Mouse (Mus musculus): ENCODE data around the gene Elk3. TPM values are rescaled to one million over a fixed set of nuclear protein-coding genes. Genes with fewer than 3 reads are reported as not detected.

Gene Elk3
- polyA plus RNA-seq, 1 experiment from 2014 or later, result 57.7 TPM

DNA sequence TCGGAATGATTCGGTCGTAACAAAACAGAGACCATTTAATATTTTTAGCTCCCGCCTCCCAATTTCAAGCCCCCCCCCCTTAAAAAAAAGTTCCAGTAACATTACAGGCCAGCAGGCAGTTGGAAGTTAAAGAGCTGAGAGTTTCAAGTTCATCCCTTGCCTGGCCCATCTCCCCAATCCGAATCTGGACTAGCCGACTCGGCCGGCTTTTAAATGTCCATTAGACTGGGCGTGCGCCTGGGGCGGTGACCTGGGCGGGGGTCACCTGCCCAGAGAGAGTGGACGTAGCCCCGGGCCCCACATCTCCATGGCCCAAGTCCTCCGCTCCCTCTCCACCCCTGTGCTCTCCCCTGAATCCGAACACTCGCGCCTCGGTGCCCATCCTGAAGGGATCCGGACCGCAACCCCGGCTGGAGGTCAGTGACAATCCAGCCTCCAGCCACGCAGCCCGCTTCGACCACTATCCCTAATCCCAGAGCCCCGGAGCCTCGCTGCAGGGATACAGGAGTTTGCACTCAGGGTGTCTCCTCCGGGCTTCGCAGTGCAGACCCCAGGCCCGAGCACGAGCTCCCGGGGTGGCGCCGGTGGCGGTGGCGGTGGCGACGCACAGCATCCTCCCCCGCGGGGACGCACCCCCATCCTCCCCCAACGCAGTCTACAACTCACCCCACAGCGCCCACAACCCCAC, 857 bp downstream of the Elk3 start:
- peak overlapping the region; percentile 87 for H3K4me2 ChIP-seq
- under 1% methylated on average over 43 of the region's 43 CpGs for WGBS
- no peaks in the 10 kb centered on the region for H3K9me3 ChIP-seq (ENCODE audit: low read depth, low read length)
- H3K27ac ChIP-seq (ENCODE audit: low read depth), result peak overlapping the region; percentile 97
- no peak for DNase-seq
- H3K4me1 ChIP-seq (ENCODE audit: insufficient read depth), result peaks cover 5% of the 10 kb centered on the region
- no peaks in the 10 kb centered on the region for H3K27me3 ChIP-seq (ENCODE audit: insufficient read depth, low read length)
- H3K4me3 ChIP-seq (ENCODE audit: low read depth, low read length), result peak overlapping the region; percentile 78
- H3K36me3 ChIP-seq (ENCODE audit: insufficient read depth), result no peaks in the 10 kb centered on the region
- no peak for TF ChIP-seq CTCF (IDR thresholded peaks at IDR 0.05; ENCODE audit: low read depth)
- ATAC-seq (ENCODE audit: insufficient read depth), result peak; percentile 23
- H3K9ac ChIP-seq, result peak overlapping the region; percentile 91

DNA sequence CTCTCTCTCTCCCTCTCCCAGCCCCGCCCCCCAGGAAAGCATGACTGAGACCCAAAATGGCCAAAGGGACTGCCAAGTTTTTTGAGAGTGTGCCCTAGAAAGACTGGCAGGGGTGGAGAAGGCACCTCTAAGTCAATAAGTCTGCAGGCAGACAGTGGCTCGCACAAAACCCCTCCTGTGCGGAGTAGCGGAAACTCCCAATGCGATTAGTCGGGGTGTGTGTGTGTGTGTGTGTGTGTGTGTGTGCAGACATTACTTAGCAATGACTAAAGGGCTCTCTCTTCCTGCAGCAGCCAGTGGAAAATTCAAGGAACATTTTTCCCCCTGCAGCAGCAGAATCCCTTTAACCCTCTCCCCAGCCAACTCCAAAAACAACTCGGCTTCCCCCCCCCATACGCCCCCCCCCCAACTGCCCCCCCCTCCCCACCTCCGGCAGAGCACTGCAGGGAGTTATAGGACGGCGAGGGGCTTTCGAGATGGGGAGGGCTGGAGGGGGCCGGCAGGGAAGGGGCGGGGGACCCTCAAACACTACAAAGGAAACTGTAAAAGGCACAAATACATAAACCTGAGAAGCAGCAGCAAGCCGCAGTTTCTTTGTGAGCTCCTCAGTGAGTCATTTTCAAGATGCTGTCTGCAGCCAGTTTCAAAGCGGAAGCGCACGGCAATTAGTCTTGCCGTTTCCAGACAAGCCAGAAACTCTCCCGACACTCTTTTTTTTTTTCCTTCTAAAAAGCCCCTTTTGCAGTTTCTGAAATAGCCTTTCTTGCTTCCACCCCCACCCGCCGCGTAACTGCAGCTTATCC, 1.6 kb downstream of the Elk3 start:
- H3K4me3 ChIP-seq (ENCODE audit: low read depth, low read length), result peak overlapping the region; percentile 78
- H3K27ac ChIP-seq (ENCODE audit: low read depth), result peak overlapping the region; percentile 97
- H3K9me3 ChIP-seq (ENCODE audit: low read depth, low read length), result no peaks in the 10 kb centered on the region
- H3K36me3 ChIP-seq (ENCODE audit: insufficient read depth), result no peaks in the 10 kb centered on the region
- H3K27me3 ChIP-seq (ENCODE audit: insufficient read depth, low read length), result no peaks in the 10 kb centered on the region
- peak overlapping the region; percentile 91 for H3K9ac ChIP-seq
- peak; percentile 87 for DNase-seq
- peak; percentile 49; the same call in 1 of the 2 replicates for ATAC-seq (ENCODE audit: insufficient read depth)
- no peak for TF ChIP-seq CTCF (IDR thresholded peaks at IDR 0.05; ENCODE audit: low read depth)
- H3K4me1 ChIP-seq (ENCODE audit: insufficient read depth), result peaks cover 5% of the 10 kb centered on the region
- under 1% methylated on average over 22 of the region's 23 CpGs for WGBS
- peak overlapping the region; percentile 87 for H3K4me2 ChIP-seq

DNA sequence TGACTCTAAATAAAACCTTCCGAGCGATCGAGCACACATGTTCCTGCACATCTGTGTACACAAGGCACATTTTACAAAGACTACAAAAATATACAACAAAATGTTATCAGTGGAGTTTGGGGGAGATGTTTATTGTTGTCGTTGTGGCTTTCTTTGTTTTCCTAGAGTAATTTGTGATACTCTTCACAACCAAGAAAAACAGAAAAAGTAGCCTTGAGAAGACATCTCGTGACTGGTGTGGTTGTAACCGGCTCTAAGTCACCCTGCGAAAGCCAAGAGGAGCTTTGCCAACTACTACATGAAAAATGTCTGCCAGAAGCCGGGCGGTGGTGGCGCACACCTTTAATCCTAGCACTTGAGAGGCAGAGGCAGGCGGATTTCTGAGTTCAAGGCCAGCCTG, 4.6 kb downstream of the Elk3 start:
- H3K4me2 ChIP-seq, result peak overlapping the region; percentile 87
- H3K27ac ChIP-seq (ENCODE audit: low read depth), result no peak overlapping the region; the same call in none of the 2 replicates
- no peak for TF ChIP-seq CTCF (IDR thresholded peaks at IDR 0.05; ENCODE audit: low read depth)
- no peaks in the 10 kb centered on the region for H3K9me3 ChIP-seq (ENCODE audit: low read depth, low read length)
- peak overlapping the region; percentile 78 for H3K4me3 ChIP-seq (ENCODE audit: low read depth, low read length)
- H3K27me3 ChIP-seq (ENCODE audit: insufficient read depth, low read length), result no peaks in the 10 kb centered on the region
- no peaks in the 10 kb centered on the region for H3K36me3 ChIP-seq (ENCODE audit: insufficient read depth)
- no peak for ATAC-seq (ENCODE audit: insufficient read depth)
- DNase-seq, result no peak
- peak overlapping the region; percentile 29 for H3K9ac ChIP-seq
- H3K4me1 ChIP-seq (ENCODE audit: insufficient read depth), result peaks cover 5% of the 10 kb centered on the region
- 57% methylated on average over 11 of the region's 11 CpGs for WGBS

DNA sequence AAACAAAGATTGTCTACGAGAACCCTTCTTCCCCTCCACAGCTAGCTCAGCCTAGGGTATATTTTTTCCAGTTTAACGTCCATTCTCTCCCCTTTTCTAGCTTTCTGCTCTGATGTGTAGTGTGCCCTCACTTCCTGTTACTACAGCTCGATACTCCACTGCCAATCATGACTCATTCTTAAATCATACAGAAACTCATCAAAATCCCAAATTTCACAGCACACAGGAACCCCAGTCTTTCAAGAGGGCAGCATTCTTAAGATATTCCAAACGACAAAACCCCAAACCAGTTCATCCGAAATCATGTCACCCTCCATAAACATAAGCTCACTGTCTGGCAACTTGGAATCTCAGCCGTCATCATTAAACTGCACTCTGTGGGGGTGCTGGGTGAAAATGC, 5.0 kb downstream of the Elk3 start:
- Histone ChIP-seq H3K36me3 (ENCODE audit: insufficient read depth) (no peaks in the 10 kb centered on the region), H3K4me2 (peak overlapping the region; percentile 87), H3K9me3 (ENCODE audit: low read depth, low read length) (no peaks in the 10 kb centered on the region), H3K27ac (ENCODE audit: low read depth) (no peak overlapping the region; the same call in 1 of the 2 replicates), H3K9ac (peak overlapping the region; percentile 29), H3K27me3 (ENCODE audit: insufficient read depth, low read length) (no peaks in the 10 kb centered on the region), H3K4me3 (ENCODE audit: low read depth, low read length) (peak overlapping the region; percentile 78), H3K4me1 (ENCODE audit: insufficient read depth) (peaks cover 5% of the 10 kb centered on the region)
- DNase-seq, result no peak
- WGBS, result 35% methylated on average over 6 of the region's 6 CpGs
- no peak for TF ChIP-seq CTCF (IDR thresholded peaks at IDR 0.05; ENCODE audit: low read depth)
- no peak for ATAC-seq (ENCODE audit: insufficient read depth)

DNA sequence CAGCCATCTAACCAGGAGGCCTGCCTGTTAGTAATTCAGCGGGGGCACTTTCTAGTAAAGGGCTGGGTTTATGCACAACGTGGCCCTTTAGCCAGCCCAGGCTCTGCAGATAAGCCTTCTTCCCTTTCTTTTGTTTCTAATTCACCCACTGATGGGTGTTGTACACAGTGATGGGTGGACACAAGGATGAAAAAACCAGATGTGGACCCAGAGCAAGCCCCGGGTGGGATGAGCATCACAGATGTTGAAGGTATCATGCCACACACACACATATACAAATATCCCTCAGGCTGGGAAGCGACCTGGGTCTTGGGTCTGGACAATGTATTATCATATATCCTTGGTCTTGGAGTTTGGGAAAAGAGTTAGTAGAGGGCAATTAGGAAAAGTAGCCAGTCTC, 7.7 kb downstream of the Elk3 start:
- Histone ChIP-seq H3K4me2 (peak overlapping the region; percentile 35), H3K4me3 (ENCODE audit: low read depth, low read length) (no peak overlapping the region), H3K27ac (ENCODE audit: low read depth) (peak overlapping the region; percentile 16; the same call in 1 of the 2 replicates), H3K9me3 (ENCODE audit: low read depth, low read length) (no peaks in the 10 kb centered on the region), H3K27me3 (ENCODE audit: insufficient read depth, low read length) (no peaks in the 10 kb centered on the region), H3K4me1 (ENCODE audit: insufficient read depth) (peaks cover 5% of the 10 kb centered on the region), H3K9ac (no peak overlapping the region), H3K36me3 (ENCODE audit: insufficient read depth) (0 out of 2 replicates have a peak, but pooled peaks cover 3% of the 10 kb centered on the region)
- WGBS, result 72% methylated on average over 4 of the region's 4 CpGs
- TF ChIP-seq CTCF (IDR thresholded peaks at IDR 0.05; ENCODE audit: low read depth), result no peak
- DNase-seq (no peak), ATAC-seq (ENCODE audit: insufficient read depth) (no peak)

DNA sequence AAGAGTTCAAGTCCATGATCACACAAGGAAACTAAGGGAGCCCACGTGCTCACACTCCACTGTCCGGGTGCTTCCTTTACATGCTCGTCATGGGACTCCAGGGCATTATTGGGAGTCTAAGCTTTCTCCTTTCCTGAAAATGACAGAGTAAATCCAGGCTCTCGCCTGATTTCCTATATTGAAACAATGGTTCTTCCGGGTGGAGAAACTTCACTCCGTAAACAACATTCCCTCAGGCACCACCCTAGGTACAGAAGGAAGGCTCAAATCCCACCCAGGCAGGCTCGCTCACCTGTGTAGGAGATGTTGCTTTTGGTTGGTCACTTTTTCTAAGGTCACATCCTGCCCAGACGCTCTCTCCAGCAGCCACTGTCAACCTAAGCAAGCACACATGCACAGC, 9.1 kb downstream of the Elk3 start:
- no peak for TF ChIP-seq CTCF (IDR thresholded peaks at IDR 0.05; ENCODE audit: low read depth)
- Histone ChIP-seq H3K4me1 (ENCODE audit: insufficient read depth) (peaks cover 5% of the 10 kb centered on the region; the same call in 1 of the 2 replicates), H3K9me3 (ENCODE audit: low read depth, low read length) (no peaks in the 10 kb centered on the region), H3K9ac (no peak overlapping the region), H3K36me3 (ENCODE audit: insufficient read depth) (0 out of 2 replicates have a peak, but pooled peaks cover 5% of the 10 kb centered on the region), H3K27ac (ENCODE audit: low read depth) (no peak overlapping the region; the same call in 1 of the 2 replicates), H3K4me3 (ENCODE audit: low read depth, low read length) (no peak overlapping the region), H3K4me2 (no peak overlapping the region), H3K27me3 (ENCODE audit: insufficient read depth, low read length) (no peaks in the 10 kb centered on the region)
- DNase-seq (no peak), ATAC-seq (ENCODE audit: insufficient read depth) (no peak)
- WGBS, result 62% methylated on average over 8 of the region's 8 CpGs

DNA sequence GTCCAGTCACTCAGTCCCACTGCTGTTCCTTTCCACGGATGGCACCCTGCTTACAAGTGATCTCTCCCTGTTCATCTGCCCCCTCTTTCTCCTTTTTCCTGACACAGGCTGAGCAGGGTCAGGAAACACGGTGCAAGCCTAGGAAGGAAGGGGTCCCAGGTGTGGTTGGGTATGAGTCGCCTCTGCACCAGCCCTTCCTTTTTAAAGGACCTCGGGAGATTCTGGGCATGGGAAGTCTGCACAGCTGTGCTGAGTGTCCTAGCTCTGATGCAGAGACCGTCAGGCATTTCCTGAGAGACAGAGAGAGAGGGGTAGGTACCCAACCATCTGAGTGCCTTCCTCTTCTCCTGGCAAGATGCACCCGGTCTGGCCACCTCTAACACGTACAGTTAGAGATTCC, 12.7 kb downstream of the Elk3 start:
- no peaks in the 10 kb centered on the region for H3K4me1 ChIP-seq (ENCODE audit: insufficient read depth)
- H3K9me3 ChIP-seq (ENCODE audit: low read depth, low read length), result no peaks in the 10 kb centered on the region
- ATAC-seq (ENCODE audit: insufficient read depth), result peak; percentile 53
- H3K4me2 ChIP-seq, result peak overlapping the region; percentile 23; the same call in 1 of the 2 replicates
- 0 out of 2 replicates have a peak, but pooled peaks cover 5% of the 10 kb centered on the region for H3K36me3 ChIP-seq (ENCODE audit: insufficient read depth)
- no peak overlapping the region for H3K4me3 ChIP-seq (ENCODE audit: low read depth, low read length)
- 48% methylated on average over 7 of the region's 7 CpGs for WGBS
- TF ChIP-seq CTCF (IDR thresholded peaks at IDR 0.05; ENCODE audit: low read depth), result no peak
- DNase-seq, result peak; percentile 32
- no peaks in the 10 kb centered on the region for H3K27me3 ChIP-seq (ENCODE audit: insufficient read depth, low read length)
- H3K27ac ChIP-seq (ENCODE audit: low read depth), result peak overlapping the region; percentile 48
- H3K9ac ChIP-seq, result no peak overlapping the region

All from lung, embryonic 14.5 days (tissue).